Mouse (Mus musculus) layer of hippocampus, postnatal 14 days (tissue): ENCODE results near the gene Higd1a. TPM values are rescaled to one million over a fixed set of nuclear protein-coding genes. Genes with fewer than 3 reads are reported as not detected.

Experiments used
- DNase-seq, 2 experiments: peaks; one replicate each; pipeline ENCODE4 v3.0.0; 2021 to 2022; ENCODE audit warnings: low spot score in 2 of 2, mixed read lengths in 1 of 2
- long read RNA-seq, 2 experiments: library from polyadenylated mRNA; stranded (forward); transcript quantifications; one replicate each; pipeline ENCODE4 v2.0.0; 2021
- total RNA-seq, 2 experiments: library from RNA; stranded (reverse); gene quantifications; 2 replicates each; pipeline ENCODE4 v1.2.3; 2021

Gene Higd1a
- 100 to 1,000 TPM in 1 of 2 experiments, 10 to 100 TPM in 1; 96.5 to 101 TPM for total RNA-seq
- long read RNA-seq, experiment 1, transcript Higd1a-205 (3 exons, 1,980 nt): minor isoform, 9 of 198 reads
- long read RNA-seq, experiment 1, transcript Higd1a-201 (4 exons, 2,232 nt): major isoform, 173 of 198 reads
- long read RNA-seq, experiment 1, partial matches to known transcripts: 3 of 198 reads
- long read RNA-seq, experiment 1, other reads (novel, unspliced or antisense): 13 of 198 reads
- long read RNA-seq, experiment 2, transcript Higd1a-201 (4 exons, 2,232 nt): major isoform, 245 of 296 reads
- long read RNA-seq, experiment 2, transcript Higd1a-205 (3 exons, 1,980 nt): minor isoform, 9 of 296 reads
- long read RNA-seq, experiment 2, partial matches to known transcripts: 5 of 296 reads
- long read RNA-seq, experiment 2, other reads (novel, unspliced or antisense): 37 of 296 reads

- DNase-seq: no peak
Observed at GRCm38 (mm10) chr9:121858153-121858488, at the start of gene Higd1a. TSS of gene Higd1a (minus strand) at chr9:121858362.

GRCm38 (mm10) chr9:121907356-121908070 is 49.4 kb upstream of the Higd1a start:
- no peak for DNase-seq

GRCm38 (mm10) chr9:121906456-121906855 is 48.3 kb upstream of the Higd1a start:
- DNase-seq: no peak

- DNase-seq: peak in 1 of 2 experiments; percentile 12
Observed at GRCm38 (mm10) chr9:121905556-121906185, 47.5 kb upstream of the Higd1a start.

- DNase-seq: no peak
Observed at GRCm38 (mm10) chr9:121904946-121905345, 46.8 kb upstream of the Higd1a start.

GRCm38 (mm10) chr9:121904319-121904718 is 46.2 kb upstream of the Higd1a start:
- DNase-seq: no peak

- no peak for DNase-seq
Observed at GRCm38 (mm10) chr9:121903476-121904305, 45.5 kb upstream of the Higd1a start.

- no peak for DNase-seq
Observed at GRCm38 (mm10) chr9:121901710-121902700, 43.8 kb upstream of the Higd1a start.

- no peak for DNase-seq
Observed at GRCm38 (mm10) chr9:121900282-121900855, 42.2 kb upstream of the Higd1a start.

- DNase-seq: no peak
Observed at GRCm38 (mm10) chr9:121899306-121899705, 41.1 kb upstream of the Higd1a start.

GRCm38 (mm10) chr9:121898245-121898644 is 40.1 kb upstream of the Higd1a start, which contains the start of gene Ackr2:
TSS of gene Ackr2 (plus strand) at chr9:121898355.
- DNase-seq: no peak

GRCm38 (mm10) chr9:121896820-121897219 is 38.7 kb upstream of the Higd1a start:
- no peak for DNase-seq

- DNase-seq: no peak
Observed at GRCm38 (mm10) chr9:121895392-121895993, 37.3 kb upstream of the Higd1a start.

GRCm38 (mm10) chr9:121894447-121894846 is 36.3 kb upstream of the Higd1a start:
- no peak for DNase-seq

- DNase-seq: no peak
Observed at GRCm38 (mm10) chr9:121892057-121892687, 34.0 kb upstream of the Higd1a start.

GRCm38 (mm10) chr9:121891301-121891700 is 33.1 kb upstream of the Higd1a start:
- DNase-seq: no peak

GRCm38 (mm10) chr9:121890441-121890941 is 32.3 kb upstream of the Higd1a start:
- DNase-seq: peak in 1 of 2 experiments; percentile 16

GRCm38 (mm10) chr9:121889927-121890440 is 31.8 kb upstream of the Higd1a start:
- no peak for DNase-seq
